ENCODE assay signal across 9 mouse cellular contexts in genomic region chr12:73367460-73368079, GRCm38 (mm10).
DNase-seq lines count a peak whose midpoint lies in the region; ATAC-seq and TF ChIP-seq lines count a peak whose summit lies in the region.
"Had no signal": no experiment of that assay in that cellular context is flagged by ENCODE, and none has a peak within 500 bp of the region (broad histone marks: within the 10 kb centered on the region; RNA-seq: fewer than 3 reads in every experiment).

No protein-coding gene starts in this region.

- H3K9me3 ChIP-seq in kidney, postnatal 0 days (replicated peaks; ENCODE audit: low read length) = no peaks in the 10 kb centered on the region
- H3K9me3 ChIP-seq in midbrain, embryonic 15.5 days = no peaks in the 10 kb centered on the region

- H3K4me3 ChIP-seq in kidney, postnatal 0 days (replicated peaks; ENCODE audit: low read depth, low read length) = no peak overlapping the region
- H3K4me3 ChIP-seq in midbrain, embryonic 15.5 days = no peak overlapping the region

- intact Hi-C loops in left cerebral cortex, postnatal 25 days (cut with DNase I) = no loop called here

- peak overlapping the region; percentile 30; the same call in 1 of the 2 replicates for H3K4me2 ChIP-seq in kidney, postnatal 0 days (ENCODE audit: low read length)
- no peak overlapping the region for H3K4me2 ChIP-seq in midbrain, embryonic 15.5 days

- 19% methylated on average over 20 of the region's 20 CpGs for WGBS in kidney, postnatal 0 days
- 25% methylated on average over 20 of the region's 20 CpGs for WGBS in midbrain, embryonic 15.5 days

- H3K27me3 ChIP-seq in kidney, postnatal 0 days (ENCODE audit: insufficient read depth, low read length) = no peaks in the 10 kb centered on the region
- no peaks in the 10 kb centered on the region for H3K27me3 ChIP-seq in midbrain, embryonic 15.5 days (replicated peaks)

- 0 out of 2 replicates have a peak overlapping the region, but pooled peaks have one; percentile 23 for H3K9ac ChIP-seq in kidney, postnatal 0 days (ENCODE audit: low read depth, low read length)
- no peak overlapping the region for H3K9ac ChIP-seq in midbrain, embryonic 15.5 days

- DNase-seq in kidney, postnatal 0 days (ENCODE audit: low spot score) = peak; percentile 20
- DNase-seq in kidney, adult 18-20 months = no peak
- peak; percentile 55 for DNase-seq in brain, embryonic 14.5 days (ENCODE audit: low read depth)
- DNase-seq in gastrocnemius, postnatal 25 days = peak; percentile 41
- no peak for DNase-seq in left cerebral cortex, postnatal 25 days (ENCODE audit: low spot score in 2 of 2)
- DNase-seq in layer of hippocampus, adult 9-11 months = no peak
- no peak for DNase-seq in natural killer cell, adult 2 months (ENCODE audit: low spot score in 2 of 2)
- DNase-seq: adrenal gland, adult 8-10 months had no signal

- no peak overlapping the region for H3K27ac ChIP-seq in kidney, postnatal 0 days
- H3K27ac ChIP-seq in midbrain, embryonic 15.5 days = no peak overlapping the region

- peaks cover 7% of the 10 kb centered on the region; the same call in 1 of the 2 replicates for H3K4me1 ChIP-seq in kidney, postnatal 0 days (replicated peaks; ENCODE audit: insufficient read depth, low read length)
- H3K4me1 ChIP-seq in midbrain, embryonic 15.5 days = peaks cover 3% of the 10 kb centered on the region; the same call in 1 of the 2 replicates

- TF ChIP-seq POLR2A in brain, embryonic 14.5 days (IDR thresholded peaks at IDR 0.05; ENCODE audit: borderline replicate concordance, extremely low read depth, insufficient read depth, insufficient read length, poor library complexity, severe bottlenecking) = no peak

- no peak for ATAC-seq in kidney, postnatal 0 days (replicated peaks; ENCODE audit: low FRiP score, low read depth)
- peak; percentile 58 for ATAC-seq in midbrain, embryonic 15.5 days (replicated peaks)

- TF ChIP-seq CTCF in kidney, postnatal 0 days (IDR thresholded peaks at IDR 0.05; ENCODE audit: low read depth) = peak; percentile 23; the same call in 1 of the 2 replicates
- TF ChIP-seq CTCF in brain, embryonic 14.5 days (IDR thresholded peaks at IDR 0.05; ENCODE audit: borderline replicate concordance, extremely low read depth, insufficient read depth, insufficient read length) = no peak

- no peaks in the 10 kb centered on the region for H3K36me3 ChIP-seq in kidney, postnatal 0 days (ENCODE audit: insufficient read depth, low read length)
- H3K36me3 ChIP-seq in midbrain, embryonic 15.5 days (replicated peaks) = no peaks in the 10 kb centered on the region

Comparison
In these comparisons a context has a peak if more than half of its experiments do, and no peak if none do; other contexts are left out.
1. DNase-seq: peak in kidney, postnatal 0 days (single experiment), brain, embryonic 14.5 days (single experiment) and gastrocnemius, postnatal 25 days (single experiment); none in kidney, adult 18-20 months (single experiment), left cerebral cortex, postnatal 25 days (0 of 2), layer of hippocampus, adult 9-11 months (single experiment) and natural killer cell, adult 2 months (0 of 2).